8 mouse cellular contexts compared by ENCODE assay signal in genomic region chr10:80656130-80656862, GRCm38 (mm10). TPM values are rescaled to one million over a fixed set of nuclear protein-coding genes. Genes with fewer than 3 reads are reported as not detected.
DNase-seq lines count a peak whose midpoint lies in the region; ATAC-seq and TF ChIP-seq lines count a peak whose summit lies in the region.

No protein-coding gene starts in this region.

- H3K9ac ChIP-seq in embryonic facial prominence, embryonic 13.5 days = peak overlapping the region; percentile 97
- peak overlapping the region; percentile 94 for H3K9ac ChIP-seq in heart, adult 2 months (ENCODE audit: low read depth, low read length)
- H3K9ac ChIP-seq in limb, embryonic 13.5 days = peak overlapping the region; percentile 94
- H3K9ac ChIP-seq in midbrain, embryonic 16.5 days (ENCODE audit: low read depth, low read length) = peak overlapping the region; percentile 95

- peak overlapping the region; percentile 88 for H3K27ac ChIP-seq in embryonic facial prominence, embryonic 13.5 days
- peak overlapping the region; percentile 81 for H3K27ac ChIP-seq in heart, adult 2 months
- H3K27ac ChIP-seq in limb, embryonic 13.5 days = peak overlapping the region; percentile 88; the same call in 1 of the 2 replicates
- peak overlapping the region; percentile 87 for H3K27ac ChIP-seq in midbrain, embryonic 16.5 days (ENCODE audit: low read length)

- ATAC-seq in embryonic facial prominence, embryonic 13.5 days (ENCODE audit: insufficient number of reproducible peaks, insufficient read depth, low FRiP score, low TSS enrichment, low read depth) = peak; percentile 82
- ATAC-seq in limb, embryonic 13.5 days (ENCODE audit: low FRiP score, low read depth) = peak; percentile 88
- peak; percentile 82 for ATAC-seq in midbrain, embryonic 16.5 days

- H3K79me2 ChIP-seq in heart, adult 2 months (replicated peaks; ENCODE audit: control insufficient read depth, insufficient read depth, low read length) = no peaks in the 10 kb centered on the region; the same call in 1 of the 2 replicates

- peak; percentile 70; the same call in 1 of the 2 replicates for TF ChIP-seq EP300 in heart, adult 2 months (IDR thresholded peaks at IDR 0.05; ENCODE audit: insufficient read depth, low read depth, low read length)

- peak; percentile 98 for DNase-seq in 3134 (ENCODE audit: extremely low read depth, insufficient read length, low spot score)
- peak; percentile 96 to 99 for DNase-seq in adrenal gland, postnatal 36 days
- DNase-seq in heart, adult 2 months = peak; percentile 95 to 97
- peak; percentile 96 to 98 for DNase-seq in kidney, adult 8-10 months
- peak; percentile 97 to 99 for DNase-seq in spleen, postnatal 10 days (ENCODE audit: low spot score in 2 of 2)

- no peaks in the 10 kb centered on the region for H3K27me3 ChIP-seq in embryonic facial prominence, embryonic 13.5 days
- no peaks in the 10 kb centered on the region for H3K27me3 ChIP-seq in heart, adult 2 months (ENCODE audit: control insufficient read depth, insufficient read depth, low read length)
- H3K27me3 ChIP-seq in limb, embryonic 13.5 days = no peaks in the 10 kb centered on the region
- no peaks in the 10 kb centered on the region for H3K27me3 ChIP-seq in midbrain, embryonic 16.5 days (ENCODE audit: control insufficient read depth, insufficient read depth, low read depth, low read length)

- no peaks in the 10 kb centered on the region for H3K9me3 ChIP-seq in embryonic facial prominence, embryonic 13.5 days
- no peaks in the 10 kb centered on the region for H3K9me3 ChIP-seq in limb, embryonic 13.5 days
- no peaks in the 10 kb centered on the region for H3K9me3 ChIP-seq in midbrain, embryonic 16.5 days (replicated peaks; ENCODE audit: control insufficient read depth, low read length, poor library complexity, severe bottlenecking)

- TF ChIP-seq POLR2A in heart, adult 2 months (IDR thresholded peaks at IDR 0.05; ENCODE audit: insufficient read depth, low read depth, low read length) = peak; percentile 69

- no peak for TF ChIP-seq CTCF in heart, adult 2 months (IDR thresholded peaks at IDR 0.05)

- H3K4me3 ChIP-seq in embryonic facial prominence, embryonic 13.5 days = peak overlapping the region; percentile 88
- H3K4me3 ChIP-seq in heart, adult 2 months = peak overlapping the region; percentile 73
- peak overlapping the region; percentile 71 for H3K4me3 ChIP-seq in limb, embryonic 13.5 days
- H3K4me3 ChIP-seq in midbrain, embryonic 16.5 days (ENCODE audit: low read depth, low read length) = peak overlapping the region; percentile 73

- peaks cover 35% of the 10 kb centered on the region for H3K4me1 ChIP-seq in embryonic facial prominence, embryonic 13.5 days
- peaks cover 10% of the 10 kb centered on the region for H3K4me1 ChIP-seq in heart, adult 2 months (ENCODE audit: control insufficient read depth, insufficient read depth, low read length)
- H3K4me1 ChIP-seq in limb, embryonic 13.5 days = peaks cover 29% of the 10 kb centered on the region
- H3K4me1 ChIP-seq in midbrain, embryonic 16.5 days (ENCODE audit: control insufficient read depth, insufficient read depth, low read length) = peaks cover 26% of the 10 kb centered on the region

- peak overlapping the region; percentile 87 for H3K4me2 ChIP-seq in embryonic facial prominence, embryonic 13.5 days
- peak overlapping the region; percentile 90 for H3K4me2 ChIP-seq in limb, embryonic 13.5 days (replicated peaks)
- H3K4me2 ChIP-seq in midbrain, embryonic 16.5 days (ENCODE audit: low read length) = peak overlapping the region; percentile 92

- intact Hi-C loops in heart, adult 2 months (cut with DNase I) = no loop called here

- 1% methylated on average over 72 of the region's 72 CpGs for WGBS in embryonic facial prominence, embryonic 13.5 days
- under 1% methylated on average over 70 of the region's 72 CpGs for WGBS in heart, adult 2 months
- WGBS in limb, embryonic 13.5 days = under 1% methylated on average over 68 of the region's 72 CpGs
- WGBS in midbrain, embryonic 16.5 days = under 1% methylated on average over 62 of the region's 72 CpGs

- H3K36me3 ChIP-seq in embryonic facial prominence, embryonic 13.5 days = peaks cover 13% of the 10 kb centered on the region
- no peaks in the 10 kb centered on the region for H3K36me3 ChIP-seq in heart, adult 2 months (ENCODE audit: control insufficient read depth, insufficient read depth, low read length)
- H3K36me3 ChIP-seq in limb, embryonic 13.5 days = peaks cover 6% of the 10 kb centered on the region
- no peaks in the 10 kb centered on the region for H3K36me3 ChIP-seq in midbrain, embryonic 16.5 days (ENCODE audit: control insufficient read depth, insufficient read depth, low read length)

RNA-seq across cellular contexts. Expression of gene Btbd2, which starts 0.6 kb away (rescaled TPM):
- 10 to 100 TPM; 61.7 to 71.2 TPM for total RNA-seq in adrenal gland, postnatal 36 days (2021)
- 76.8 and 82.4 TPM in 2 replicates for polyA plus RNA-seq in embryonic facial prominence, embryonic 13.5 days (2015; fragmentation: Nextera tagmentation; extraction: Ambion mirVana)
- total RNA-seq in heart, adult 2 months (2021) = 10 to 100 TPM; 43.7 to 44.2 TPM
- polyA plus RNA-seq in heart, adult 2 months (2012; rRNA removed) = 57.3 and 60.1 TPM in 2 replicates
- 77.8 and 83.5 TPM in 2 replicates for polyA plus RNA-seq in limb, embryonic 13.5 days (2015; fragmentation: Nextera tagmentation; extraction: Ambion mirVana)
- 71.8 and 73.5 TPM in 2 replicates for polyA plus RNA-seq in midbrain, embryonic 16.5 days (2015; fragmentation: Nextera tagmentation; extraction: Ambion mirVana)

RNA-seq across cellular contexts. Expression of gene Mknk2, which starts 21.6 kb away (rescaled TPM):
- total RNA-seq in adrenal gland, postnatal 36 days (2021) = 100 to 1,000 TPM; 178 to 198 TPM
- 78.3 and 86.3 TPM in 2 replicates for polyA plus RNA-seq in embryonic facial prominence, embryonic 13.5 days (2015; fragmentation: Nextera tagmentation; extraction: Ambion mirVana)
- 100 to 1,000 TPM; 176 to 229 TPM for total RNA-seq in heart, adult 2 months (2021)
- polyA plus RNA-seq in heart, adult 2 months (2012; rRNA removed) = 199 and 208 TPM in 2 replicates
- polyA plus RNA-seq in limb, embryonic 13.5 days (2015; fragmentation: Nextera tagmentation; extraction: Ambion mirVana) = 86.1 and 87.8 TPM in 2 replicates
- polyA plus RNA-seq in midbrain, embryonic 16.5 days (2015; fragmentation: Nextera tagmentation; extraction: Ambion mirVana) = 43.7 and 49.1 TPM in 2 replicates

RNA-seq across cellular contexts. Expression of gene Csnk1g2, which starts 33.7 kb away (rescaled TPM):
- 100 to 1,000 TPM; 129 to 135 TPM for total RNA-seq in adrenal gland, postnatal 36 days (2021)
- polyA plus RNA-seq in embryonic facial prominence, embryonic 13.5 days (2015; fragmentation: Nextera tagmentation; extraction: Ambion mirVana) = 131 and 169 TPM in 2 replicates
- 100 to 1,000 TPM; 117 to 130 TPM for total RNA-seq in heart, adult 2 months (2021)
- 125 and 130 TPM in 2 replicates for polyA plus RNA-seq in heart, adult 2 months (2012; rRNA removed)
- 148 and 159 TPM in 2 replicates for polyA plus RNA-seq in limb, embryonic 13.5 days (2015; fragmentation: Nextera tagmentation; extraction: Ambion mirVana)
- polyA plus RNA-seq in midbrain, embryonic 16.5 days (2015; fragmentation: Nextera tagmentation; extraction: Ambion mirVana) = 79.9 and 96.8 TPM in 2 replicates

RNA-seq across cellular contexts. Expression of gene Mob3a, which starts 45.5 kb away (rescaled TPM):
- total RNA-seq in adrenal gland, postnatal 36 days (2021) = 10 to 100 TPM; 19.4 to 20.1 TPM
- polyA plus RNA-seq in embryonic facial prominence, embryonic 13.5 days (2015; fragmentation: Nextera tagmentation; extraction: Ambion mirVana) = 45.8 and 46.3 TPM in 2 replicates
- 1 to 10 TPM; 7.4 to 7.6 TPM for total RNA-seq in heart, adult 2 months (2021)
- polyA plus RNA-seq in heart, adult 2 months (2012; rRNA removed) = 11.7 and 13.6 TPM in 2 replicates
- 55.3 and 55.7 TPM in 2 replicates for polyA plus RNA-seq in limb, embryonic 13.5 days (2015; fragmentation: Nextera tagmentation; extraction: Ambion mirVana)
- 61.4 and 64.3 TPM in 2 replicates for polyA plus RNA-seq in midbrain, embryonic 16.5 days (2015; fragmentation: Nextera tagmentation; extraction: Ambion mirVana)

RNA-seq across cellular contexts. Expression of gene Izumo4, which starts 45.7 kb away (rescaled TPM):
- total RNA-seq in adrenal gland, postnatal 36 days (2021) = 10 to 100 TPM in 1 of 2 experiments, 1 to 10 TPM in 1; 9.9 to 16.6 TPM
- 24.0 and 29.2 TPM in 2 replicates for polyA plus RNA-seq in embryonic facial prominence, embryonic 13.5 days (2015; fragmentation: Nextera tagmentation; extraction: Ambion mirVana)
- total RNA-seq in heart, adult 2 months (2021) = 1 to 10 TPM; 3.4 to 3.8 TPM
- polyA plus RNA-seq in heart, adult 2 months (2012; rRNA removed) = 13.3 and 15.6 TPM in 2 replicates
- 24.2 and 25.6 TPM in 2 replicates for polyA plus RNA-seq in limb, embryonic 13.5 days (2015; fragmentation: Nextera tagmentation; extraction: Ambion mirVana)
- 44.9 and 49.5 TPM in 2 replicates for polyA plus RNA-seq in midbrain, embryonic 16.5 days (2015; fragmentation: Nextera tagmentation; extraction: Ambion mirVana)

Comparison
In these comparisons a context has a peak if more than half of its experiments do, and no peak if none do; other contexts are left out.
1. Peak in every context shown above with its lines: DNase-seq, ATAC-seq, H3K4me3 ChIP-seq and H3K27ac ChIP-seq.